Mouse (Mus musculus) liver, embryonic 14.5 days (tissue): ENCODE data around the gene Rhot2.

Experiments
- CTCF ChIP-seq: IDR thresholded peaks from 2 replicates; pipeline ENCODE4 v1.5.1; 2016; ENCODE audit warnings: antibody characterized with exemption, low read depth, control low read depth
- EP300 ChIP-seq: IDR thresholded peaks from 2 replicates; pipeline ENCODE4 v1.6.1; 2016; ENCODE audit warnings: antibody characterized with exemption, low read depth

GRCm38 (mm10) chr17:25868601-25869191 is 24.0 kb upstream of the Rhot2 start, which contains the start of gene Mcrip2:
- 0 out of 2 replicates have a peak, but pooled peaks have one; percentile 7 for TF ChIP-seq CTCF
- no peak for TF ChIP-seq EP300
